Mouse (Mus musculus) heart, embryonic 15.5 days (tissue): ENCODE data around the gene Prrc2b. TPM values are rescaled to one million over a fixed set of nuclear protein-coding genes. Genes with fewer than 3 reads are reported as not detected.

ENCODE experiments used
- ATAC-seq: fragments of 200-750 bp; cut with Nextera tagmentation; replicated peaks from 2 replicates; pipeline ENCODE4 v1.8.0; 2017; ENCODE audit warnings: low read depth, moderate TSS enrichment; ENCODE audit not compliant: insufficient number of reproducible peaks, insufficient read depth, low FRiP score
- H3K27ac ChIP-seq: fragments of 300-500 bp; sonication (generic); 2 replicates; pipeline ENCODE4 v1.5.1; 2015; ENCODE audit warnings: mild to moderate bottlenecking, inconsistent platforms
- H3K27me3 ChIP-seq: fragments of 300-500 bp; sonication (generic); 2 replicates; pipeline ENCODE4 v1.6.1; 2015; ENCODE audit warnings: inconsistent platforms
- H3K36me3 ChIP-seq: fragments of 300-500 bp; sonication (generic); 2 replicates; pipeline ENCODE4 v1.6.1; 2015; ENCODE audit warnings: mild to moderate bottlenecking, inconsistent platforms
- H3K4me1 ChIP-seq: fragments of 300-500 bp; sonication (generic); replicated peaks from 2 replicates; pipeline ENCODE4 v1.6.1; 2015; ENCODE audit warnings: inconsistent platforms
- H3K4me2 ChIP-seq: fragments of 300-500 bp; sonication (generic); 2 replicates; pipeline ENCODE4 v1.6.1; 2015; ENCODE audit warnings: inconsistent platforms, mild to moderate bottlenecking, moderate library complexity
- H3K4me3 ChIP-seq: fragments of 300-500 bp; sonication (generic); 2 replicates; pipeline ENCODE4 v1.5.1; 2015; ENCODE audit warnings: mild to moderate bottlenecking, inconsistent platforms
- H3K9ac ChIP-seq: fragments of 300-500 bp; sonication (generic); 2 replicates; pipeline ENCODE4 v1.6.1; 2015; ENCODE audit warnings: mild to moderate bottlenecking, inconsistent platforms
- H3K9me3 ChIP-seq: fragments of 300-500 bp; sonication (generic); replicated peaks from 2 replicates; pipeline ENCODE4 v1.6.1; 2016; ENCODE audit warnings: inconsistent platforms
- WGBS: fragments of 180-500 bp; shearing (Covaris S2); methylation state at CpG from one replicate; pipeline ENCODE4 v1.1.7; 2015; ENCODE audit warnings: mixed read lengths; 5-methylcytosine and 5-hydroxymethylcytosine counted together
- polyA plus RNA-seq: library from polyadenylated mRNA; unstranded; fragments of >200 nt; fragmentation: Nextera tagmentation; extraction: Ambion mirVana; gene quantifications from 2 replicates; pipeline ENCODE4 v1.2.1, GENCODE M21; 2015

Gene Prrc2b
- polyA plus RNA-seq, 1 experiment from 2014 or later: 21.0 TPM

- under 1% methylated on average over 40 of the region's 40 CpGs for WGBS
- peak; percentile 95 for ATAC-seq
- no peaks in the 10 kb centered on the region for H3K27me3 ChIP-seq
- peak overlapping the region; percentile 85 for H3K4me2 ChIP-seq
- peak overlapping the region; percentile 59 for H3K4me3 ChIP-seq
- no peaks in the 10 kb centered on the region for H3K9me3 ChIP-seq
- H3K36me3 ChIP-seq: no peaks in the 10 kb centered on the region
- peaks cover 13% of the 10 kb centered on the region for H3K4me1 ChIP-seq
- peak overlapping the region; percentile 86 for H3K27ac ChIP-seq
- peak overlapping the region; percentile 69 for H3K9ac ChIP-seq
Observed at GRCm38 (mm10) chr2:32137667-32138266, 13.1 kb upstream of the Prrc2b start.

- no peaks in the 10 kb centered on the region for H3K9me3 ChIP-seq
- no peak overlapping the region for H3K9ac ChIP-seq
- H3K4me3 ChIP-seq: no peak overlapping the region
- no peak for ATAC-seq
- no peak overlapping the region for H3K4me2 ChIP-seq
- H3K27ac ChIP-seq: no peak overlapping the region
- no peaks in the 10 kb centered on the region for H3K27me3 ChIP-seq
- no peaks in the 10 kb centered on the region for H3K36me3 ChIP-seq
- peaks cover 11% of the 10 kb centered on the region for H3K4me1 ChIP-seq
- 74% methylated on average over 5 of the region's 5 CpGs for WGBS
Observed at GRCm38 (mm10) chr2:32139377-32139776, 11.5 kb upstream of the Prrc2b start.

GRCm38 (mm10) chr2:32140498-32140934 is 10.4 kb upstream of the Prrc2b start:
- Histone ChIP-seq H3K4me1 (peaks cover 11% of the 10 kb centered on the region), H3K36me3 (no peaks in the 10 kb centered on the region), H3K4me2 (no peak overlapping the region), H3K27me3 (no peaks in the 10 kb centered on the region), H3K9me3 (no peaks in the 10 kb centered on the region), H3K9ac (no peak overlapping the region), H3K27ac (no peak overlapping the region), H3K4me3 (no peak overlapping the region)
- ATAC-seq: no peak
- 47% methylated on average over 4 of the region's 4 CpGs for WGBS

GRCm38 (mm10) chr2:32141602-32142001 is 9.3 kb upstream of the Prrc2b start:
- peaks cover 11% of the 10 kb centered on the region for H3K4me1 ChIP-seq
- no peaks in the 10 kb centered on the region for H3K36me3 ChIP-seq
- WGBS: 59% methylated on average over 6 of the region's 6 CpGs
- ATAC-seq: no peak
- H3K4me2 ChIP-seq: no peak overlapping the region
- H3K27me3 ChIP-seq: no peaks in the 10 kb centered on the region
- no peak overlapping the region for H3K9ac ChIP-seq
- no peak overlapping the region for H3K27ac ChIP-seq
- no peaks in the 10 kb centered on the region for H3K9me3 ChIP-seq
- H3K4me3 ChIP-seq: no peak overlapping the region

GRCm38 (mm10) chr2:32142368-32142767 is 8.5 kb upstream of the Prrc2b start:
- Histone ChIP-seq H3K4me1 (peaks cover 6% of the 10 kb centered on the region), H3K36me3 (no peaks in the 10 kb centered on the region), H3K27ac (no peak overlapping the region), H3K4me3 (no peak overlapping the region), H3K27me3 (no peaks in the 10 kb centered on the region), H3K4me2 (no peak overlapping the region), H3K9ac (no peak overlapping the region), H3K9me3 (no peaks in the 10 kb centered on the region)
- no peak for ATAC-seq
- 54% methylated on average over 6 of the region's 6 CpGs for WGBS

- no peak overlapping the region for H3K9ac ChIP-seq
- no peak overlapping the region for H3K4me3 ChIP-seq
- H3K9me3 ChIP-seq: no peaks in the 10 kb centered on the region
- ATAC-seq: no peak
- WGBS: 72% methylated on average over 5 of the region's 5 CpGs
- H3K4me2 ChIP-seq: no peak overlapping the region
- no peaks in the 10 kb centered on the region for H3K27me3 ChIP-seq
- no peaks in the 10 kb centered on the region for H3K4me1 ChIP-seq
- H3K27ac ChIP-seq: no peak overlapping the region
- H3K36me3 ChIP-seq: no peaks in the 10 kb centered on the region
Observed at GRCm38 (mm10) chr2:32144633-32145032, 6.2 kb upstream of the Prrc2b start.

GRCm38 (mm10) chr2:32146617-32147162 is 4.2 kb upstream of the Prrc2b start:
- Histone ChIP-seq H3K27me3 (no peaks in the 10 kb centered on the region), H3K4me2 (no peak overlapping the region), H3K36me3 (no peaks in the 10 kb centered on the region), H3K4me3 (no peak overlapping the region), H3K9me3 (no peaks in the 10 kb centered on the region), H3K27ac (no peak overlapping the region), H3K9ac (no peak overlapping the region), H3K4me1 (peaks cover 8% of the 10 kb centered on the region)
- no peak for ATAC-seq
- WGBS: 75% methylated on average over 5 of the region's 5 CpGs

- Histone ChIP-seq H3K9ac (0 out of 2 replicates have a peak overlapping the region, but pooled peaks have one; percentile 98), H3K36me3 (no peaks in the 10 kb centered on the region), H3K4me3 (peak overlapping the region; percentile 92), H3K9me3 (no peaks in the 10 kb centered on the region), H3K4me1 (peaks cover 40% of the 10 kb centered on the region), H3K27me3 (no peaks in the 10 kb centered on the region), H3K27ac (peak overlapping the region; percentile 98), H3K4me2 (peak overlapping the region; percentile 80)
- 26% methylated on average over 1 of the region's 1 CpGs for WGBS
- no peak for ATAC-seq
Observed at GRCm38 (mm10) chr2:32150135-32150534, 747 bp upstream of the Prrc2b start.

- no peak for ATAC-seq
- 9% methylated on average over 7 of the region's 7 CpGs for WGBS
Observed at GRCm38 (mm10) chr2:32150562-32150923, 339 bp upstream of the Prrc2b start.

GRCm38 (mm10) chr2:32151660-32152366 is 931 bp downstream of the Prrc2b start:
- H3K4me1 ChIP-seq: peaks cover 56% of the 10 kb centered on the region

More at GRCm38 (mm10) chr2:32150562-32150923, 339 bp upstream of the Prrc2b start:
- no peaks in the 10 kb centered on the region for H3K9me3 ChIP-seq
- H3K4me1 ChIP-seq: peaks cover 44% of the 10 kb centered on the region
- no peaks in the 10 kb centered on the region for H3K36me3 ChIP-seq
- peak overlapping the region; percentile 80 for H3K4me2 ChIP-seq
- peak overlapping the region; percentile 98 for H3K9ac ChIP-seq
- H3K27ac ChIP-seq: peak overlapping the region; percentile 98
- peak overlapping the region; percentile 92 for H3K4me3 ChIP-seq
- H3K27me3 ChIP-seq: no peaks in the 10 kb centered on the region

GRCm38 (mm10) chr2:32152367-32153034 is 1.6 kb downstream of the Prrc2b start:
- no peak for ATAC-seq
- Histone ChIP-seq H3K27me3 (no peaks in the 10 kb centered on the region), H3K27ac (peak overlapping the region; percentile 98), H3K4me2 (peak overlapping the region; percentile 80), H3K9ac (peak overlapping the region; percentile 98), H3K4me1 (peaks cover 63% of the 10 kb centered on the region), H3K36me3 (no peaks in the 10 kb centered on the region), H3K9me3 (no peaks in the 10 kb centered on the region), H3K4me3 (peak overlapping the region; percentile 92)
- 12% methylated on average over 12 of the region's 12 CpGs for WGBS

More at GRCm38 (mm10) chr2:32151660-32152366, 931 bp downstream of the Prrc2b start:
- Histone ChIP-seq H3K27ac (peak overlapping the region; percentile 98), H3K27me3 (no peaks in the 10 kb centered on the region), H3K4me2 (peak overlapping the region; percentile 80), H3K9ac (peak overlapping the region; percentile 98), H3K4me3 (peak overlapping the region; percentile 92), H3K36me3 (no peaks in the 10 kb centered on the region), H3K9me3 (no peaks in the 10 kb centered on the region)
- WGBS: under 1% methylated on average over 22 of the region's 22 CpGs
- no peak for ATAC-seq
